Mouse (Mus musculus): ENCODE results near the gene Atp6v0c.

Atp6v0c gene

GRCm38 (mm10) chr17:24169317-24170065 lies at the start of gene Atp6v0c:
Gene Atp6v0c (minus strand): TSS chr17:24169702.
- peak; percentile 92 to 93 for DNase-seq (ENCODE audit: low spot score in 2 of 2)

- DNase-seq (ENCODE audit: low spot score in 2 of 2), result no peak
Observed at GRCm38 (mm10) chr17:24216836-24217235, 47.3 kb upstream of the Atp6v0c start.

GRCm38 (mm10) chr17:24213186-24213585 lies 43.7 kb upstream of the Atp6v0c start:
- DNase-seq (ENCODE audit: low spot score in 2 of 2), result peak; percentile 27 to 38

- no peak for DNase-seq (ENCODE audit: low spot score in 2 of 2)
Observed at GRCm38 (mm10) chr17:24212441-24213018, 43.0 kb upstream of the Atp6v0c start.

GRCm38 (mm10) chr17:24211631-24212440 lies 42.3 kb upstream of the Atp6v0c start:
- peak in 1 of 2 experiments; percentile 44 for DNase-seq (ENCODE audit: low spot score in 2 of 2)

GRCm38 (mm10) chr17:24210591-24210990 lies 41.1 kb upstream of the Atp6v0c start:
- DNase-seq (ENCODE audit: low spot score in 2 of 2), result no peak

- no peak for DNase-seq (ENCODE audit: low spot score in 2 of 2)
Observed at GRCm38 (mm10) chr17:24209916-24210240, 40.4 kb upstream of the Atp6v0c start.

GRCm38 (mm10) chr17:24209043-24209915 lies 39.8 kb upstream of the Atp6v0c start, which contains the start of gene Ntn3:
Gene Ntn3 (minus strand): TSS chr17:24209531.
- DNase-seq (ENCODE audit: low spot score in 2 of 2), result peak; percentile 24 to 40

- no peak for DNase-seq (ENCODE audit: low spot score in 2 of 2)
Observed at GRCm38 (mm10) chr17:24208641-24209042, 39.1 kb upstream of the Atp6v0c start.

- no peak for DNase-seq (ENCODE audit: low spot score in 2 of 2)
Observed at GRCm38 (mm10) chr17:24207768-24208640, 38.5 kb upstream of the Atp6v0c start.

- DNase-seq (ENCODE audit: low spot score in 2 of 2), result peak in 1 of 2 experiments; percentile 53
Observed at GRCm38 (mm10) chr17:24206451-24207351, 37.2 kb upstream of the Atp6v0c start.

GRCm38 (mm10) chr17:24205908-24206361 lies 36.4 kb upstream of the Atp6v0c start:
- no peak for DNase-seq (ENCODE audit: low spot score in 2 of 2)

GRCm38 (mm10) chr17:24205284-24205888 lies 35.9 kb upstream of the Atp6v0c start, which contains the start of gene Tbc1d24:
Gene Tbc1d24 (minus strand): TSS chr17:24205562.
- peak; percentile 86 to 88 for DNase-seq (ENCODE audit: low spot score in 2 of 2)

- no peak for DNase-seq (ENCODE audit: low spot score in 2 of 2)
Observed at GRCm38 (mm10) chr17:24204846-24205245, 35.3 kb upstream of the Atp6v0c start.

- DNase-seq (ENCODE audit: low spot score in 2 of 2), result no peak
Observed at GRCm38 (mm10) chr17:24203611-24204534, 34.4 kb upstream of the Atp6v0c start.

- DNase-seq (ENCODE audit: low spot score in 2 of 2), result no peak
Observed at GRCm38 (mm10) chr17:24203068-24203467, 33.6 kb upstream of the Atp6v0c start.

GRCm38 (mm10) chr17:24201092-24201491 lies 31.6 kb upstream of the Atp6v0c start:
- no peak for DNase-seq (ENCODE audit: low spot score in 2 of 2)

GRCm38 (mm10) chr17:24199741-24200140 lies 30.2 kb upstream of the Atp6v0c start:
- DNase-seq (ENCODE audit: low spot score in 2 of 2), result no peak
